Mouse (Mus musculus) hindbrain, embryonic 14.5 days (tissue): ENCODE data around the gene 1700012A03Rik. TPM values are rescaled to one million over a fixed set of nuclear protein-coding genes. Genes with fewer than 3 reads are reported as not detected.

Experiments used
- ATAC-seq: fragments of 200-750 bp; cut with Nextera tagmentation; 2 replicates; pipeline ENCODE4 v1.8.0; 2017; ENCODE audit warnings: moderate number of reproducible peaks, mild to moderate bottlenecking, moderate TSS enrichment, moderate library complexity; ENCODE audit not compliant: low FRiP score
- DNase-seq: peaks from one replicate; pipeline ENCODE4 v3.0.0-alpha.2; 2015; ENCODE audit warnings: low spot score
- H3K27ac ChIP-seq: fragments of 300-500 bp; sonication (generic); 2 replicates; pipeline ENCODE4 v1.5.1; 2014; ENCODE audit warnings: mild to moderate bottlenecking, moderate library complexity
- H3K27me3 ChIP-seq: fragments of 300-500 bp; sonication (generic); 2 replicates; pipeline ENCODE4 v1.6.1; 2014; ENCODE audit warnings: mild to moderate bottlenecking, low read length, mixed read lengths; ENCODE audit not compliant: control insufficient read depth, insufficient read depth
- H3K36me3 ChIP-seq: fragments of 300-500 bp; sonication (generic); replicated peaks from 2 replicates; pipeline ENCODE4 v1.6.1; 2014; ENCODE audit not compliant: control insufficient read depth, insufficient read depth
- H3K4me1 ChIP-seq: fragments of 300-500 bp; sonication (generic); replicated peaks from 2 replicates; pipeline ENCODE4 v1.6.1; 2014; ENCODE audit warnings: antibody characterized with exemption, low read length, mixed read lengths; ENCODE audit not compliant: control insufficient read depth, insufficient read depth
- H3K4me2 ChIP-seq: fragments of 300-500 bp; sonication (generic); replicated peaks from 2 replicates; pipeline ENCODE4 v1.6.1; 2014; ENCODE audit warnings: mild to moderate bottlenecking, moderate library complexity
- H3K4me3 ChIP-seq: fragments of 300-500 bp; sonication (generic); replicated peaks from 2 replicates; pipeline ENCODE4 v1.5.1; 2014; ENCODE audit warnings: mild to moderate bottlenecking, low read length
- H3K9ac ChIP-seq: fragments of 300-500 bp; sonication (generic); 2 replicates; pipeline ENCODE4 v1.6.1; 2014
- H3K9me3 ChIP-seq: fragments of 300-500 bp; sonication (generic); 2 replicates; pipeline ENCODE4 v1.6.1; 2016; ENCODE audit warnings: low read length; ENCODE audit not compliant: control insufficient read depth
- WGBS: fragments of 180-500 bp; shearing (Covaris S2); extraction: QIAGEN DNeasy Blood & Tissue Kit; methylation state at CpG from one replicate; pipeline ENCODE4 v1.1.7; 2014; 5-methylcytosine and 5-hydroxymethylcytosine counted together
- polyA plus RNA-seq: library from polyadenylated mRNA; unstranded; fragments of >200 nt; fragmentation: Nextera tagmentation; extraction: Ambion mirVana; gene quantifications from 2 replicates; pipeline ENCODE4 v1.2.1, GENCODE M21; 2014

Gene 1700012A03Rik
- polyA plus RNA-seq, 1 experiment from 2014 or later, result not detected

DNA sequence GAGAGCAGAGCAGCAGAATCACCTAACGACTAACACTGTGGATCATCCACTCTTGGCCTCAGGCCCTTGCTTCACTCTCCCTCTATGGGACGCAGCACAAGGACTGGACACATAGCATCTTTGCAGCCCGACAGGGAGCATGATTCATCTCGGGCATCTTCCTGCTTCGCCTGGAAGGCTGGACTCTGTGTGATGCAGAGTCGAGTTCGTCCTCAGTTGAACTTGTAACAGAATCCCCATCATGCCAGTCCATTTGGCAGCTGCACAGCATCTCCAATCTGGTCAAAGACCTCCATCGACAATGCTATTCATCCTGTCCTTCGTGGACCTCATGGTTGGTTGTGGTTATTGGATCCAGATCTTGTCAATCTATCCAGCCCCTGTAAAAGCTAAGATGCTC is 11.2 kb downstream of the 1700012A03Rik start:
- 89% methylated on average over 9 of the region's 9 CpGs for WGBS
- no peak overlapping the region for H3K4me2 ChIP-seq

DNA sequence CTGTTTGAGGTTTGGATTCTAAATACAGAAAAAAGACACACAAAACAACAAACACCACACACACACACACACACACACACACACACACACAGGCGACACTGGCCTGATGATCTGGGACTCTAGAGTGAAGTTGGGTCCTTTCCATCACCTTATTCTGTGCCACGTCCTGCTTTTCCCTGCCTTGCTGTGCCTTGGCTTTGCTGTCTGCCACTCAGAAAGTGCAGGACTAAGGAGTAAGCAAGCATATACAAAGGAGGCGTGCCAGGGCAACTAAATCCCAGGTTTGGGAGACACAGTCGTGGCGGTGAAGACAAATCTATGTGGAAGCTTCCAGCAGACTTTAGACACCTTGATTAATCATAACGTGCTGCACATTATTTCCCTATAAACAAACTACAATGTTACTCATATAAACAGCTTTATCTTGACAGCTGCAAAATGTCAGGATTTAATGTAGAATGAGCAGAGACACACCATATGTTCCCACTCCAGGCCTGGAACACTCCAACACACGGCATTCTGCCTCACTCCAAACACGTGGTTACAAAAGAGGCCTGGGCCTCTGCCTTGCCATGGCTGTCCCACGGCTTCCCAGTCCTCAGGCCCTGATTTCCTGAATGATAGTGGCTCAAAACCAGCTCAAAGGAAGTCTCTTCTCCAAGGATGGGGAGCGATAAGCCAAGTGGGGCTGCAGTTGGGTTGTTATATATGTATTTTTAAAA is 15.9 kb downstream of the 1700012A03Rik start:
- Histone ChIP-seq H3K4me2 (no peak overlapping the region), H3K4me3 (no peak overlapping the region), H3K36me3 (no peaks in the 10 kb centered on the region), H3K27ac (no peak overlapping the region), H3K4me1 (no peaks in the 10 kb centered on the region), H3K27me3 (no peaks in the 10 kb centered on the region), H3K9me3 (no peaks in the 10 kb centered on the region), H3K9ac (no peak overlapping the region)
- ATAC-seq (no peak), DNase-seq (no peak)
- WGBS, result 86% methylated on average over 10 of the region's 10 CpGs

More for the DNA sequence above, 11.2 kb downstream of the 1700012A03Rik start:
- H3K4me1 ChIP-seq, result no peaks in the 10 kb centered on the region; the same call in 1 of the 2 replicates
- ATAC-seq, result no peak
- H3K27me3 ChIP-seq, result no peaks in the 10 kb centered on the region
- DNase-seq, result no peak
- no peaks in the 10 kb centered on the region for H3K36me3 ChIP-seq
- H3K4me3 ChIP-seq, result no peak overlapping the region
- H3K9me3 ChIP-seq, result no peaks in the 10 kb centered on the region
- no peak overlapping the region for H3K9ac ChIP-seq
- H3K27ac ChIP-seq, result no peak overlapping the region

DNA sequence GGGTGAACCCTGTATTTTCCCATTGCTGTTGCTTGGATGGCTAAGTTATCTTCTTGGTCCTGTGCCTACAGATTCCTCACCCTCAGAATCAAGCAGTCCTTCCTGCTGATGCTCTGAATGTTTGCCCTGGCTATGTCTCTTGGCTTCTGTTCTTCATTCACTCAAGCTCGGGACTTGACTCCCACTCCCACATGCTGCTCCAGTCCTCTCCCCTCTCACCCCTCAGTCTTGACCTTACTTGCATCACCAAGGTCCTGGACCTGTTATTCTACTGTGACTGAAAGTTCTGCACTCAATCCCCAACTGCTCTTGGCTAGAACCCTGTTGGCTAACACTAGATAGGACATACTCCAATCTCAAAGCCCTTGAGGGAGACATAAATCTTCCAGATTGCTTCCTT is 22.1 kb downstream of the 1700012A03Rik start:
- ATAC-seq (no peak), DNase-seq (no peak)
- H3K9ac ChIP-seq, result no peak overlapping the region
- H3K27me3 ChIP-seq, result no peaks in the 10 kb centered on the region
- H3K36me3 ChIP-seq, result no peaks in the 10 kb centered on the region
- 81% methylated on average over 1 of the region's 1 CpGs for WGBS
- H3K4me2 ChIP-seq, result no peak overlapping the region
- H3K27ac ChIP-seq, result no peak overlapping the region
- H3K9me3 ChIP-seq, result no peaks in the 10 kb centered on the region
- H3K4me1 ChIP-seq, result no peaks in the 10 kb centered on the region
- H3K4me3 ChIP-seq, result no peak overlapping the region

GRCm38 (mm10) chr6:32093312-32093711 is 43.3 kb downstream of the 1700012A03Rik start:
- Histone ChIP-seq H3K4me1 (no peaks in the 10 kb centered on the region), H3K27ac (no peak overlapping the region), H3K4me2 (no peak overlapping the region), H3K4me3 (no peak overlapping the region), H3K27me3 (no peaks in the 10 kb centered on the region), H3K9me3 (no peaks in the 10 kb centered on the region), H3K9ac (no peak overlapping the region), H3K36me3 (no peaks in the 10 kb centered on the region)
- no peak for DNase-seq
- no peak for ATAC-seq
- WGBS, result 88% methylated on average over 10 of the region's 14 CpGs

GRCm38 (mm10) chr6:32105547-32106275 is 55.7 kb downstream of the 1700012A03Rik start:
- no peak for DNase-seq
- H3K9ac ChIP-seq, result no peak overlapping the region
- ATAC-seq, result no peak; the same call in 1 of the 2 replicates
- no peak overlapping the region for H3K4me3 ChIP-seq
- H3K4me2 ChIP-seq, result no peak overlapping the region
- H3K27me3 ChIP-seq, result no peaks in the 10 kb centered on the region
- H3K36me3 ChIP-seq, result no peaks in the 10 kb centered on the region
- no peak overlapping the region for H3K27ac ChIP-seq
- H3K4me1 ChIP-seq, result no peaks in the 10 kb centered on the region
- WGBS, result 52% methylated on average over 9 of the region's 9 CpGs
- H3K9me3 ChIP-seq, result no peaks in the 10 kb centered on the region
